Mouse (Mus musculus) C2C12 (cell line): Measurements from ENCODE around the gene St6galnac4. TPM values are rescaled to one million over a fixed set of nuclear protein-coding genes. Genes with fewer than 3 reads are reported as not detected.

ENCODE experiments used
- H3K27me3 ChIP-seq: one replicate; pipeline ENCODE4 v1.6.1; 2011; ENCODE audit not compliant: control insufficient read depth, insufficient read depth, insufficient read length
- H3K36me3 ChIP-seq: one replicate; pipeline ENCODE4 v1.6.1; 2011; ENCODE audit not compliant: control insufficient read depth, insufficient read depth
- H3K4me3 ChIP-seq: one replicate; pipeline ENCODE4 v1.5.1; 2011; ENCODE audit warnings: mild to moderate bottlenecking, control low read depth; ENCODE audit not compliant: poor library complexity, insufficient read depth, severe bottlenecking
- H3K79me2 ChIP-seq: one replicate; pipeline ENCODE4 v1.6.1; 2011; ENCODE audit not compliant: control insufficient read depth, insufficient read depth
- H3K79me3 ChIP-seq: one replicate; pipeline ENCODE4 v1.6.1; 2011; ENCODE audit warnings: low read depth, control low read depth
- H3ac ChIP-seq: one replicate; pipeline ENCODE3; 2011; ENCODE audit warnings: low read depth; ENCODE audit not compliant: control insufficient read depth, insufficient read length
- CEBPB ChIP-seq: IDR thresholded peaks from one replicate; pipeline ENCODE4 v1.6.1; 2011; ENCODE audit warnings: low read depth, mild to moderate bottlenecking, control low read depth, moderate library complexity
- CTCF ChIP-seq: IDR thresholded peaks from one replicate; pipeline ENCODE4 v1.5.1; 2011; ENCODE audit not compliant: control insufficient read depth, insufficient read depth, insufficient read length
- FOSL1 ChIP-seq: IDR thresholded peaks from one replicate; pipeline ENCODE4 v1.8.0; 2011; ENCODE audit warnings: mild to moderate bottlenecking, low read length; ENCODE audit not compliant: poor library complexity, insufficient read depth, severe bottlenecking
- MAX ChIP-seq: IDR thresholded peaks from one replicate; pipeline ENCODE4 v1.6.1; 2011; ENCODE audit warnings: mild to moderate bottlenecking, control low read depth
- MYOD1 ChIP-seq: IDR thresholded peaks from one replicate; pipeline ENCODE4 v1.6.1; 2011; ENCODE audit warnings: low read depth; ENCODE audit not compliant: control insufficient read depth, insufficient read length
- MYOG ChIP-seq: IDR thresholded peaks from one replicate; pipeline ENCODE4 v1.6.1; 2011; ENCODE audit not compliant: control insufficient read depth, insufficient read length; ENCODE audit errors: extremely low read depth
- USF1 ChIP-seq: IDR thresholded peaks from one replicate; pipeline ENCODE4 v1.6.1; 2011; ENCODE audit warnings: low read depth, mild to moderate bottlenecking, control low read depth, moderate library complexity
- polyA plus RNA-seq: library from polyadenylated mRNA; unstranded; fragments of >200 nt; fragmentation: generic; extraction: Trizol; gene quantifications from one replicate; pipeline ENCODE4 v1.2.1, GENCODE M21; 2012; ENCODE audit warnings: missing spikeins

The St6galnac4 gene
- polyA plus RNA-seq, 1 experiment, result 82.3 TPM

GRCm38 (mm10) chr2:32618051-32618450 is 31.2 kb downstream of the St6galnac4 start:
- TF ChIP-seq MAX, result no peak
- TF ChIP-seq FOSL1, result no peak
- TF ChIP-seq MYOD1, result peak; percentile 31
- no peak for TF ChIP-seq CTCF
- no peak for TF ChIP-seq CEBPB
- TF ChIP-seq USF1, result no peak
- no peak for TF ChIP-seq MYOG

DNA sequence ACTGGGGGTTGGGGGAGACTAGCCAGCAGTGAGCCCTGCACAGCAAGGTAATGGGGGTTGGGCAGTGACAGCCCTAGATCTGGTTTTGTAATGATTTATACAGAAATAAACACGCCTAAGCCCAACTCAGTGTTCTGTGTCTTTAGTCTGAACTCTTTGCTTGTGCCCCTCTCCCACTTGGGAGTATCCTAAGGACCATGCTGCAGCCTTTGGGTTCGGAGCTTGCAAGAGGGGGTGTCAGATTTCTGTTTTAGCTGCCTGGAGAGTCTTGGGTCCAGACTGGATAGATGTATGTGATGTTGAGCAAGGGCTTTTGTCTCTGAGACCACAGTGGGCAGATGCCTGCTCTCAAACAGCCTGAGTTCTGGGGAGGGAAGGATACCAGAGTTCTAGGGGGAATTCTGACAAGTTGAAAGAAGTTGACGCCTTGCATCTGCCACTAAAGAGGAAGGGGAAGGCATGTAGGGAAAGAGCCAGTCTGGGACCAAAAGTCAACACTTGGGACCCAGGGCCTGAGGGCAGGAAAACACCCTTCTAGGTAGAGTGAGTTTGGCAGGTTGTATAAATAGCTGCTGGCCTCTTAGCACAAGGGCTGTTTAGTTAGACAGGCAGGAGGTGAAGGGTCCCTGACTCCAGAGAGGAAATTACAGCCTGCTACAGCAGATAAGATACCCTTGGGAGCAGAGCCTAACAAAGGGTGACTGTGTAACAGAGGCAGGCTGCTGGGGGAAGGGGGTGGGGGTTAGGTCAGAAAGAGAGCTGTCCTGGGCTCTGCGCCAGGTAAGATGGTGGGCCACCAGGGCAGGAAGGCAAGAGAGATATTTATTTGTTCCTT is 34.0 kb downstream of the St6galnac4 start:
- no peaks in the 10 kb centered on the region for H3K79me2 ChIP-seq
- peaks cover 28% of the 10 kb centered on the region for H3K36me3 ChIP-seq
- no peaks in the 10 kb centered on the region for H3K27me3 ChIP-seq
- H3ac ChIP-seq, result peak overlapping the region; percentile 13
- no peaks in the 10 kb centered on the region for H3K79me3 ChIP-seq
- no peak for TF ChIP-seq MYOG
- TF ChIP-seq CEBPB, result peak; percentile 6
- H3K4me3 ChIP-seq, result no peak overlapping the region

More at GRCm38 (mm10) chr2:32618051-32618450, 31.2 kb downstream of the St6galnac4 start:
- no peaks in the 10 kb centered on the region for H3K27me3 ChIP-seq
- H3K4me3 ChIP-seq, result no peak overlapping the region
- peaks cover 53% of the 10 kb centered on the region for H3K36me3 ChIP-seq
- H3K79me3 ChIP-seq, result no peaks in the 10 kb centered on the region
- H3ac ChIP-seq, result no peak overlapping the region
- no peaks in the 10 kb centered on the region for H3K79me2 ChIP-seq

DNA sequence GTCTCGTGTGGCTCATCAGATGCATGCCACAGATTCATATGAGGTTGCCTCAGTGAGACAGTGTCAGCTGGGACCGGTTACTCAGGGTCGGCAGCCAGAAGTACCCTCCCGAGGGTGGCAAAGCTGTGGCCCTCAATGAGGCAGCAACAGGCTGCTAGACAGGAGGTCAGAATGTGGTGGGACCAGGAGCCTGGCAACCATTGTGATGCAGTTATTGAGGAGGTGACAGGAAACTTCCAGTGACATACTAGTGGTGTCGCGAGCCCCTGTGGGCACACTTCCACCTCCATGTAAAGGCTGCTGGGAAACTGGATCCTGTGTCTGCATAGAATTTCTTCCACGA is 34.6 kb downstream of the St6galnac4 start, which contains the start of gene Ak1:
Gene Ak1, plus strand, starts transcription at position 242 of the 343 bp plus-strand sequence.
- H3K79me3 ChIP-seq, result no peaks in the 10 kb centered on the region
- peak within 1 kb of the TSS; percentile 13 for H3ac ChIP-seq
- no peaks in the 10 kb centered on the region for H3K79me2 ChIP-seq
- TF ChIP-seq CEBPB (no peak), MYOG (no peak)
- H3K4me3 ChIP-seq, result no peak within 1 kb of the TSS
- H3K36me3 ChIP-seq, result peaks cover 22% of the 10 kb centered on the region
- no peaks in the 10 kb centered on the region for H3K27me3 ChIP-seq

DNA sequence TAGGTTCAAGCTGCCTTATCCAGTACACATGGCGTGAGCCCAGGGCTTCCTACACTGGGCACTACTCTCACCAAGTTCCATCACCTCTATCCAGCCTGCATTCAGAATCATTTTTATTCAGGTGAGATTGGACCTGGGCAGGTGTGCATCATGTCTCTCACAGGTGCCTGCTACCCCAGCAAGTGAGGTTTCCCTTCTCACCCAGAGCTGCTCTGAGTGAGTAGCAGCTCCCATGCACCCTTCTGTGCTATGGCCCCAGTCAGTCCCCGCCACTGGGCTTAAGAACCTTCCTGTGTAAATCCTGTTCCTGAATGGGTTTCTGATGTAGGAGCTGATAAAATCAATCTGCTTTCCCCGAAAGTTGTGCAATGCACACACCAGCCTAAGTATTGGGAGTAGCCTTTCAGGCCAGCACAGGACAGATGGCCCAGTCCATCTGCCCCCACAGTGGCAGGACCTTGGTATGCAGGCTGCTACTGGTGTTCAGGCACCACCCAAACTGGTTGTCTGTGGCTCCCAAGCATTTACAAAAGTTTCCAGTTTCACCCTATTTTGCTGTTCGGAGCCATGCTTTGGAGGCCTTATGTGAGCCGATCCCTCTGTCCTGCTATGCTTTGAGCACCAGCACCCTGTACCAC is 37.3 kb downstream of the St6galnac4 start:
- H3K27me3 ChIP-seq, result no peaks in the 10 kb centered on the region
- H3K36me3 ChIP-seq, result no peaks in the 10 kb centered on the region
- H3K4me3 ChIP-seq, result no peak overlapping the region
- H3ac ChIP-seq, result no peak overlapping the region
- TF ChIP-seq MYOG (no peak), CEBPB (peak; percentile 47)
- no peaks in the 10 kb centered on the region for H3K79me3 ChIP-seq
- H3K79me2 ChIP-seq, result peaks cover 6% of the 10 kb centered on the region

DNA sequence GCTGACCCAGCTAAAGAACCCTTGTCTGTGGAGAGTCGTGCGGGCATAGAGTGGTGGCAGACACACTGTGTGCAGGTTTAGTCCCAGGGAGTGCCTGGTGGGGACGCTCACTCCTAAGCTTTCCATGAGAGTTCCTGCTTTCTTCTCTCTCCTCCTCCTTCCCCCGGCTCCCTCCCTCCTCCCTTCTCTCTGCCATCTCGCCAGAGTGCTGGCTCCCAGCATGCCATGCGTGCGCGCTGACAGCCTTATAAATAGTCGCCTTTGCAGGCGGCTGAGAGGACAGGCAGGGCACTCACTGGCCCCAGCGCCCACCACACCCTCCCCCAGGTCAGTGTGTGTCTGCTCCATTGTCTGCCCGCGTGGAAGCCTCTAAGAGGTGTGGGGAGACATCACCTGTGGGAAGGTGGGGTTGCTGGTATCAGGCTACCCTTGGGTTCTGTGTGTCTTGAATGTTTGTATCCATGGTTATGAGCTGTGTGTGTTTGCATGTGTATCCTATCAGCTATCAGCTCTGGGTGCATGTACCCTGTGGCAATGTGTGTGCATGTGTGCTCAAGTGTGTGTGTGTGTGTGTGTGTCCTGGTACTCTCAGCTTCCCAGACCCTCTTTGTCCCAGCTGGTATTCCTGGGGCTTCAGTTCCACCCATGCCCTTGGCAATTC is 38.4 kb downstream of the St6galnac4 start:
- peaks cover 7% of the 10 kb centered on the region for H3K79me3 ChIP-seq
- no peaks in the 10 kb centered on the region for H3K36me3 ChIP-seq
- no peak for TF ChIP-seq CTCF
- TF ChIP-seq MAX, result no peak
- no peak for TF ChIP-seq CEBPB
- TF ChIP-seq MYOG, result no peak
- no peak for TF ChIP-seq MYOD1
- no peak for TF ChIP-seq USF1
- no peak for TF ChIP-seq FOSL1
- H3ac ChIP-seq, result no peak overlapping the region
- no peaks in the 10 kb centered on the region for H3K27me3 ChIP-seq
- peaks cover 17% of the 10 kb centered on the region for H3K79me2 ChIP-seq
- H3K4me3 ChIP-seq, result no peak overlapping the region
